Mouse (Mus musculus) liver, embryonic 14.5 days (tissue): ENCODE data around the gene Trpm4.

ENCODE experiments used
- CTCF ChIP-seq: IDR thresholded peaks from 2 replicates; pipeline ENCODE4 v1.5.1; 2016; ENCODE audit warnings: antibody characterized with exemption, low read depth, control low read depth
- EP300 ChIP-seq: IDR thresholded peaks from 2 replicates; pipeline ENCODE4 v1.6.1; 2016; ENCODE audit warnings: antibody characterized with exemption, low read depth

DNA sequence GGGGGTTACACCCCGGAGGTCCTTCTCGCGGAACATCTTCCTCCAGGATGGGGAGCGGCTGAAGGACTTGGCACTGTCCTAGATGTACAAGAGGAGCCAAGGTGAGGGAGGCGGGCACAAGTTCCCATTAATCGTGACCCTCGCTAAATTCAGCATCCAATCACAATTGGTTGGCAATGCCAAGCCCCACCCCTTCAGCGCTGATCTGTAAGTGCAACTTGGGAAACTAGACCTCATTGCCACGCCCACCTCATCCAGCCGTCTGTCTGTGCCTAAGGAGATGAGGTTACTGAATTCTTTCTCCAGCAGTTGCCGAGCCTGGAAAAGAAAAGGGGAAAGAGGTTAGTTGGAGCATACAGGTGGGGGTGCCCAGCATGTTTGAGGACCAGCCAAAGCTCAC, 7.1 kb upstream of the Trpm4 start:
- TF ChIP-seq CTCF, result no peak
- TF ChIP-seq EP300, result no peak
